Mouse (Mus musculus) kidney, postnatal 25 days (tissue): Measurements from ENCODE around the gene Stxbp4.

ENCODE experiments used
- DNase-seq, 2 experiments: peaks; one replicate each; pipeline ENCODE4 v3.0.0; 2021; ENCODE audit warnings: mixed read lengths in 2 of 2

Stxbp4 gene

DNA sequence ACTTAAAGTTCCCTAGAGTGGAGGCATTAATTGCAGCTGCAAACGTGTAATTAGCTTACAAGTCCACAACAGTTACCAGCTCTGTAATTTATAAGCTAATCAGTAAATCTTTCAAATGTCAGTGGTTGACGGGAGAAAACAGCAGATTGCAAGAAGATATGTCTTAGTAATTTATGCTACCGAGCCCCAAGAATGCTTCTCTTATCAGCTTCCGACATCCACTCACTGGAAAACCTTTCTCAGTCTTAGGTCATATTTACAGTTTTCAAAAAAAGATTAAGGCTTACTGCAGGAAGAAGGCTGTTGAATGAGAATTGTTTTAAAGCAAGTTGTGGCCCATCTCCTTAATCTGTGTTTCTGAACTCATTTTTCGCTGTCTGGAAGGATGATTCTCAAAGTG, 83.9 kb downstream of the Stxbp4 start:
- DNase-seq: no peak

DNA sequence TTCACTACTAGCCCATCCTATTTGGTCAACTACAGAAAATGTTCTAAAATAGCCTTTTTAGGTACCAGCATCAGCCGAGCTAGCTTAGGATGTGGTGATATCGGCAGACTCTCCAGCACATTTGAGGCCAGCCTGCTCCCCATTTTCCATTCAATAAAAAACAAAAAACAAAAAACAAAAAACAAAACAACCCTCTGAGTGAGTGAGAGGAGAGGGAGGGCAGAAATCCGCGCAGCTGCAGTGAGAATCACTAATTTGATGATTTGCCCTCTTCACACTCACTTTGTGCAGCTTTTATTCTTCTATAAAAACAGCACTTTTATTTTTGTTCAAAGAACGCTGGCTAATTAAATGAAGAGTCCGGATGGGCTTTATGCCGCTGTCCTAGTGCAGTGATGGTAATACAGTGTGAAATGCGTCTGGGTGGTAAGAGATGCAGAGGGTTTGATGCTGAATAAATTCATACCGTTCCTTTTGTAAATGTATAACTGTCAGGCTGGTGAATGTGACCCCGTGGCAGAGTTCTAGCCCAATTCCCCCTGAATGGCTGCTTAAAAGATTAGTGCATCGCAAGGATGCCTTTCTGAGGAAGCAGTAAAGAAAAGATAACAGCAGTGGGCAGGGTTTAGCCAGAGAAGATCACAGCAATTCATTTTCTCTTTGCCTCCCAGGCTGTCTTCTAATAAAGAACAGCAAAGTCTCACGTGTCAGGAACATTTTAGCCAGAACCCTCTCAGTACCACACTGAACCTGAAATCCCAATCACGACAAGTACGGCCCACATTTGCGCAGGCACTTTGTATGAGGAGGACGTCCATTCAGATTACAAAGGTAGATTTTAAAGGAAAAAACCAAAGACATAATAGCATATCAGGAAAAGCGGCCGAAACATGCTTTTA, 85.3 kb downstream of the Stxbp4 start:
- no peak for DNase-seq

DNA sequence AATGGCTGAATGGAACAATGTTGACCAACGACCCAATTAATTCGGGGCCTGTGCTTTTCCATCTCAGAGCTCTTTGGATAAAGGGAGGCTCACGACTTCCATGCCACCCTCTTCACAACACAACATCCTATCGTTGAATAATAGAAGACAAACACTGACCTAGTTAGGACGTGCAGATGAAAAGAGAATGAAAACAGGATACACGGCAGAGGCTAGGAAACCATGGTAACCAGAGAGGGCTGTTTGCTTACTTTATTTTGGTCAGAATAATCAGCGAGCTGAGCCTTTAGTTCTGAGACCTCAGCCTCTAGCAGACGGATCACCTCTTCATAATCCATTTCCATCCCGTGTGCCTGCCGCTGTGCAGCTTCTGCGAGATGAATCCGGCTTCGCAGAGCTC, 89.3 kb downstream of the Stxbp4 start:
- no peak for DNase-seq

DNA sequence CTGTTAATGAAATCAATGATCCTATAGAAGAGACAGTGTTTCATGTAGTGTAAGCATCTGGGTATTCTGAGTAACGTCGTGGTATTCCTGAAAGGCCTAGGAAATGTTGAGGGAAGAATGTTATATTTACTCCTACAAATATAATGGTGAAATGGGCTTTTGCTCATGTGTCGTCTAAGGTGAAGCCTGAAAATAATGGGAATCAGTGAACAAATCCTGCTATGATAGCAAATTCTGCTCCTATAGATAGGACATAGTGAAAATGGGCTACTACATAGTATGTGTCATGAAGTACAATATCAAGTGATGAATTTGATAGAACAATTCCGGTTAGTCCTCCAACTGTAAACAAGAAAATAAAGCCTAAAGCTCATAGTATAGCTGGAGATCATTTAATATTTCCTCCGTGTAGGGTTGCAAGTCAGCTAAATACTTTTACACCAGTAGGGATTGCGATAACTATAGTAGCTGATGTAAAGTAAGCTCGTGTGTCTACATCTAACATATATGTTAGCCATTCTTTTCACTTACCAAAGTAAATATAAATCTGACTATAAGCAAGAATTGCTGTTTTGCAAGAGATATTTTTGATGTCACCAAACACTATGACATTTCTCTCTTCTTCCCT, 99.1 kb downstream of the Stxbp4 start:
- DNase-seq: no peak

DNA sequence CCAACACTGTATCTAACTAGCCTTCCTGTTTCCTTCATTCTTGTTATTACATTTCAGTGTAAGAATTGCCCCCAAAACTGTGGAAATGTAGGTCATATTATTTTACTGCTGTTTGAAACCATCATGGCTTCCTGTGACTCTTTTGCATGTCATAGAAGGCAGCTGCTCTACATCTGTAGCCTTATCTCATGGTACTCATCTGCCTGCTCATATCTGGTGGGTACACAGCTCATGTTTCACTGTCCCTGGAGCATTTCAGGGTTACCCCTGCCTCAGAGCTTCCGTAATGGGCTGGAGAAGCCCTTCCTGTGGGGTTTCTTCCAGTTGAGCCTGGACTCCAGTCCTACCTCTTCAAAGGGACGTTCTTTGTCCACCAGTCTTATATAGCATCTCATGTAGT, 112.6 kb downstream of the Stxbp4 start:
- no peak for DNase-seq

DNA sequence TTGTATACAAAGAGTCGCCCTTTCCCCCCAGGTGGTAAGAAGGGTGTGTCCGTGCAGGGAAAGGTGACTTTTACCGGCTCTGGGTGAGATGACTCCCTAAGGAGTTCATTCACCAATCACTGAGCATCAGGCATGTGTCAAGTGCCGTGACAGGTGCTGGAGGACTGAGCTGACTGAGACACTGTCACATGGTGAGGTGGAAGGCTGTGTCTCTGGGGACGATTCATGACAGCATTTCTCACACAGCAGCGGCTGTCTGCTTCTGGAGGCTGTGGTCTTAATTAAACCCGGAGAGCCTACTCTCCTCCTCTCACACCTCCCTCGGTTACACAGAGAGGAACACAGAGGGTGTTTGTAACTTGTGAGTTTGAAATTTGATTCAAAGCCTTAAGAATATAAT, 116.8 kb downstream of the Stxbp4 start:
- no peak for DNase-seq

DNA sequence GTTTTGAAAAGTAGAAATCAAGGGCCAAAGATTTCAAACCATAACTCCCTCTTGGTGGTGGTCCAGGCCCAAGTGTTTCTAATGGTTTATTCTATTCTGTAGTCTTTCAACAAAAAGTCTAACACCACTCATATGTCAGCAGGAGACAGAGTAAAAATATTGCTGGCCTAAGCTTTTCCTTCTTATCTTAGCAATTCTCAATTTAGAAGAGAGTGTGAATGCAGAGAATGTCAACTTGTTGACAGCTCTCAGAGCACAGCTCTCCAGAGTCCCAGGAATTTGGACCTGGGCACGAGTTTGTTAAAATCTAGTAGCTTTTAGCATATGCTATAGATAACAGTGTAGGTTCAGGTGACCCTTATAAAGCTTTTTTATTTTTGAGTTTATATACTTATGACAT, 120.1 kb downstream of the Stxbp4 start:
- no peak for DNase-seq

DNA sequence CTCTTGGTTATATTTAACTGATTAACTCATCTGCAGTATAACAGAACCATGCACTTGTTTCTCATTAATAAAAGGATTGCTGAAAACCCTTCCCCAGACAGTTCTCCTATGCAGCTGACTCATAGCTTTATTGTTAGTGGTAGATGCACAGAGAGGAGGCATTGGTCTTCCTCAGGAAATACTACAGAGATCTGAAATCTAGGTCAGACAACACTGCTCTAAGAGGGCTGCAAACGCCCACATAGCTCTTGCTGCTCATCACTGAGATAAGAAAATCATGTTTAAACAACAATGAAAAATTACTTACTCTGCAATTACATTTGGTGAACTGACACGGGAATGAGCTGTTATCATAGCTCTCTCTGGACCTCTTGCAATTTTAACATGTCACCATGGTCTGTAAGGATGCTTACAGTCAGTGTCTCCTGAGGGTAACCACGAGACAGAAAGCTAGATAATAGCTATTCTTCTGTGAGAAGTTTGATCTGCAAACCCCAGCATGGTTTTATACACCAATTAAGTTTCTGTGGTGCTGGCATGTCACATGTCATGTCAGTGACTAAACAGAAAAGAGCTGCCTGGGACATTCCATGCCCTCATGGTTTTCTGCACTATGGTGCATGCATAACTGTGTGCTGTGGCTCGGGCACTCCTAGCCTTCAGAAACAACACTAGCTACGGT, 125.2 kb downstream of the Stxbp4 start:
- no peak for DNase-seq

DNA sequence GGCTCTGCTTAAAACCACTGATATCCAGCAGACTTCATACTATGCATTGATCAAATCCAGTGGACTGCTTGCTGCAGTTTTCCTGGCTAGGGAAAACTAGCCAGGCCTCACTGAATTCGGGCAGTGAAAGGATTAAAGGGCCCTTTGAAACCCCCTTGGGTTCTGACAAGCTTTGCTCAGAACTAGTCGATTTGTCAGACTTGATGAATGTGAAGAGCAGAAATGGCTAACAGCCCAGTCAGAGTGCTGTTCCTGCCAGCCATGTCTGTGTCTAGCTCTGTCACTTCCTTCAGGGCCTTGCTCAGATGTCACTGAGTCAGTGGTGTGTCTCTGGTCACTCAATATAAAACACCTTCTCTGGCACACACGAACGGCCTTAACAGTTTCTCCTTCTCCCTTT, 136.0 kb downstream of the Stxbp4 start:
- no peak for DNase-seq

DNA sequence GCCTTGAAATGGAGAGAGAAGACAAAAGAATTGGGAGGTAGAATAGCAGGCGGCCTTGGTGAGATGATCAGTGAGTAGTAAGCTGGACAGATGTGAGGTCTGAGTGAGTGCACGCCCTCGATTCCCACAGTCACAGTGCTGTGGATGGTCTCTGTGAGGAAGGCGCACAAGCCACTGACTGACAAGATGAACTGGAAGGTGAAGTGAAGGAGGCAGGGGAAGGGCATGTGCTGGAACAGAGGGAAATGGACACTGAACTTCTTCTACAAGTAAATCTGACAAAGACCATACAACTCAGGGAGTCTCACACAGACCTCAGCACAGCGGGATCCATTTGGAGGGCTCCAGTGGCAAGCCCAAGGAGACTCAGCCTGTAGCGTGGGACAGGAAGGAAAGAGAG, 138.0 kb downstream of the Stxbp4 start:
- DNase-seq: no peak

DNA sequence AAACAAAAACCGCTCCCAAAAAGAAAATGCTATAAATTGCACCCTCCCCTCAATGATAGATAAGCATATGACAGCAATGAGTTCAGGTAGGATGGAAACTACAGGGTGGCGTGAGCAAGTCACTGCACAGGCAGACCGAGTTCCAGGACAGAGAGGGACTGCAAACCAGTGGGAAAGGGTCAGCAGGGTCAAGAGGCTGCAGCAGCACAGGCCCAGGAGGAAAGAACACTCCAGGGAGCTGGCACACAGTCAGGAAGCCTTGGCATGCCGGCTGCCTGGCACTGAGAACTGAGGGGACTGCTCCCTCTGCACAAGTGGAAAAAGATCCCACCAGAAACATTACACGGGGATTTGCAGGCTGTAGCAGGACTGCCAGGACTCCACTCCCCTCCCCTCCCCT, 139.4 kb downstream of the Stxbp4 start:
- DNase-seq: no peak

DNA sequence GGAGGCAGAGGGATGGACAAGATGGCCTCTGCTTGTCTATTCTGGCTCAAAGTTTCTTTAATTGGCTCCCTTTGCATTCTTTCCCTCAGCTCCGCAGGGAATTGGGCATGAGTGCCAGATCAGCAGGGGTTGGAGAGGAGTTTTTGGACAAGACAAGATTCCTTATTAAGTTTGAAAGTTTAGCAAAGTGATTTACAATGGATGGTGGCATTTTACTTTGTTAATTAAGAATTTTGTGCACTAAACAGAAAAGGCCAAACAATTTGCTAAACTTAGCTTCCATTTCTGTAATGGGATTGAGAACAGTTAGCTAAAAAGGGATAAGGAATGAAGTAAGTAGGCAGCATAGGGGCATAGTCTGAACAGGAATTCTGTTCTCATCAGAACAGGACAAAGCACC, 142.9 kb downstream of the Stxbp4 start:
- no peak for DNase-seq

DNA sequence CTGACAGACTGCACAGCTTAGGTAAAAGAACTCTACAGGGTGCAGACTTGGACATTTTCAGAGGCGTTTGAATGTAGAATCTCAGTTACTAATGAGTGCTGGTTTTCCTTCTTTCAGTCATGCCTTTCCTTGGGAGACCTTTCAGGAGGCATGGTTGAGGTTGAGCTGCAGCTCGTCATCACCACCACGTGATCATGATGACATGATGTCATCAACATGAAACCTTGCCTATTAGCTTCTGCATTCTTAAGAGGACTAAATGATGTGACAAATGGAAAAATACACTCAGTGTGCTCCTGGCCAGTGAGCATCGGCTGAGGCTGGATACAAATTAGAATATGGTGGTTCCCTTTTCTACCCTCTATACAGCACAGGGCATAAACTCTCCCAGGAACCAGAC, 145.4 kb downstream of the Stxbp4 start:
- DNase-seq: no peak

DNA sequence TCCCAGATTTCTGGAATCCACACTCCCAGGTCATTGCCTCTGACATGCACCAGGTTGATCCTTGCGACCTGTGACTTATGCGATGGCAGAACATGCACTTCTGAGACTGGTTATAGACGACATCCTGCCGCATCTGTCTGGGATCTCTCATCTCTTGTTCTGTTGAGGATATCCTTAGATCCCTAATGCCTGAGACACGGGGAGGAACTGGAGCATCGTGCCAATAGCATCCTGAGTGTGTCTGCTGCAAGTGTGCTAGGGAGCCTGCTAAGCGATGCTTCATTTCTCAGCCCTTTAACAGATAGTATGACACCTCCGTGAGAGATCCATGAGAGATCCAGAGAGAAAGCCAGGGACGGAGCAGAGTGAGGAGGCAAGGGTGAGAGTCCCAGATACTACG, 148.7 kb downstream of the Stxbp4 start:
- no peak for DNase-seq

DNA sequence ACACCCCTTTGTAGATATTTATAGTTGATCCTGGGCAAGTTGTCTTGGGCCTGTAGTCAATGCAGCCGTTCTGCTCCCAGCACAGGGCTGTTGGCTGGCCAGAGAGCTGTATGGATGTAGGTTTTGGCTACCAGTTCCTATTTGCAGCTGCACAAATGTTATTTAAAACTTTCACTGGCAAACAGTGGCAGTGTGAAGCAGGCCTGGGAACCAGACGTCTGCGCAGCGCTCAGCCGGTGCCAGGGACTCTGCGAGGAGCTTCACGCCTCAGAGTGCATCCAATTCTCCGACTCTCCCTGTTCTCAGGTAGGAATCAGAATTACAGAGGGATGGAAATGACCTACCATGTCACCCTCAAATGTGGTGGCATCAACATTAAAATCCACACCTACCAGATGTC, 150.2 kb downstream of the Stxbp4 start:
- DNase-seq: no peak

DNA sequence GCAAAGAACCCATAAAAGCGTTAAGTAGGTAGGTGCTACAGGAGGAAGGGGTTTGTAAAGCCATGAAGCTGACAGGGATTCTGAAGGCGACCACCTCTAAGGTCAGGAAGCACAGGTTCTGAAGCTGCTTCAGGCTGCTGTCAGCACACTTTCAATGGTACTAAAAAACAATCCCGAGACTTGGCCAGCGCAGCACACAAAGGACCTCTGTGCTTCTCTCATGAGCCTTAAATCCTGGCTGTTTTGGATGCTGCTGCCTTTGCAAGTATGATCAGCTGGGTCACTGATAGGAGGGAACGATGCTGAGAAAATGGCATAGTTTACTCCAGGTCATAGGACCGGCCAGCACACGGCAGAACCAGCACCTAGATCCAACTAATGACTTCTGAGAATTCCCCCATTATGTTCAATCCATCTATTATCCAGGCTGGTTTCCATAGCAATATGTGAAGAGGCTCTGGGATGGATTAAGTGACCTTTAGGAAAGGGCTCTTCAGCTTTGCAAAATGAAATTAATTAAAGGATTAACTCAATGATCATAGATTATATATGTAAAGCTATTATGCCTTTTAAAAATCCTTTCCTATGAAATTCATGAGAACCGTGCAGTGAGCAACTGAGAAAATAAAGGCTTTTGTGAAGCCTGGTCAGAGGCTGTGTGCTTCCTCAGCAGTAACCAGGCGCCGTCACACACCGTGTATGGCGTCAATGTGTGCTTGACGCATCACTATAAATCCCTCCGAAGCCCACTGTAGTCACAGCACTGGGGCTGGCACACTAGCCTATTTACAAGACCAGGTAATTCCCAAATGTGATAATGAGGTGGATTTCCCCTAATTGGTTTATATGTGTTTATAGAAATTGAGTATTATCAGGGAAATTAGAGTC, 152.9 kb downstream of the Stxbp4 start:
- DNase-seq: no peak

DNA sequence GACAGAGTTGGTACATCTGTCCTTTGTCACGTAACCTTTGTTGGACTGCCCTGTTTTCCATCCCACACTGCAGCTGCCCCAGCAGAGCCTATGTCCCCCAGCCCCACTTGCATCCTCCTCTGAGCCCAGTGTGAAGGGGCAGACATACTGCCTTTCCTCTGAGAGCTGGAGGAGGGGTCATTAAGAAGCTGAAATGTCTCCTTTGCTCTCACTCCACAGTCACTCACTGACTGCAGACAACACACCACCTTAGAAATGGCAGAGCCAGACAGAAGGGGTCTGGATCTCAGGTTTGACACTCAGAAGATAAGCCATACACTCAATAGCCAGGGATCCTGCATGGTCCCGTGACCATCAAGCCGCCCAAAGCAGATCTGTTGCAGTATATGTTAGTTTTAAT, 154.1 kb downstream of the Stxbp4 start:
- DNase-seq: no peak

DNA sequence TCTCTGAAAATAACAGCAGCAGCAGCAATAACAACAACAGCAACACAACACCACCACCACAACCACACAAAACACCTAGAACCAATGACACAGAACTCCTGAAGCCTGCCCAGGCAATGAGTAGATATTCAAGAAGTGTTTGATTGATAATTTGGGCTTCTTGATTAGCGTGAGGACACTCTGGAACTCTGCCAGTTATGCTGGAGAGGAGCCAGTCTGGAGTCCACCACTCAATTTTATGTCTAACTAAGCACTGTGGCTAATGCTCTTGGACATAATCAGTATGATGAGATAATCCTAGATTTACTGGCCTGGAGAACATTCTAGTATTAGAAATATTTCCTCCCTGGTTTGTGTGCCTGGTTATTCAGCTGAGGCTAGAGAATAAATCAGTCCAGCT, 156.1 kb downstream of the Stxbp4 start:
- no peak for DNase-seq

DNA sequence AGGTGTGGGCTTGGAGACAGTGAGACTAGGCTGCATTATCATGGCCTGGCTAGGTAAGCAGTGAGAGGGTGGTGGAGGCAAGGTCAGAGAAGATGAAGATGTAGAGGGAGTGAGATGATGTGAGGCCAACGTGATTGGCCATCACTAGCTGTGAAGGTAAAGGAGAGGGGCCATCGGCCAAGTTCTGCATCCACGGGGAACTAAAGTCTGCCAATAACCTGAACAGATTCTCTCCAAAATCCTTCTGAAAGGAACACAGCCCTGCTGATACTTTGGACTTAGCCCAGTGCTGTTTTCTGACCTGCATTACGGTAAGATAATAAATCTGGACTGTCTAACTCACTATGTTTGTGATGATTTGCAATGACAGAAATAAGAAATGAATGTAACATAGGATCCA, 167.6 kb downstream of the Stxbp4 start:
- no peak for DNase-seq

DNA sequence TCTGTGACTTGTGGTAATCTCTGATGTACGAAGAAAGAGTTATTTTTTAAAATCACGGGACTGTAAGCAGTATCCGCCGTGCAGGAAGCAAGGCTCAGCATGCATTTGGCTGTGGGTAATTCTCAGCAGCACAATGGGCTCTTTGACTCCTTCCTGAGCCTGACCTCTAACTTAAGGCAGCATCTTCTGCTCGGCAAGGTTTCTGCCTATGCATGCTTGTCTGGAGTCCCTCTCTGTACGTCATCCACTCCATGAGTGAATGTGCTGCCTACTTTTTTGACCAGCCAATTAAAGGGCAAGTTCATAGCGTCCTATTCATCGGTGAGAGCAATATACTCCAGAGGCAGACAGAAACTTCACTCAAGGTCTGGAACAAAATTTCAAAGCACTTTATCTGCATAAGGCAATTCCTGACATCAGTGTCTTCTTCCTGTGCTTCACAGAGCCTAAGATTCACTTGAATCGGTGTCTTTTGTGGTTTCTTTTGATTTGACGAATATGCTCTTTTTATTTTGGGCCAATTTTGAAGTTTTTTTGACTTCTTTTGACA, 173.8 kb downstream of the Stxbp4 start:
- DNase-seq: no peak

DNA sequence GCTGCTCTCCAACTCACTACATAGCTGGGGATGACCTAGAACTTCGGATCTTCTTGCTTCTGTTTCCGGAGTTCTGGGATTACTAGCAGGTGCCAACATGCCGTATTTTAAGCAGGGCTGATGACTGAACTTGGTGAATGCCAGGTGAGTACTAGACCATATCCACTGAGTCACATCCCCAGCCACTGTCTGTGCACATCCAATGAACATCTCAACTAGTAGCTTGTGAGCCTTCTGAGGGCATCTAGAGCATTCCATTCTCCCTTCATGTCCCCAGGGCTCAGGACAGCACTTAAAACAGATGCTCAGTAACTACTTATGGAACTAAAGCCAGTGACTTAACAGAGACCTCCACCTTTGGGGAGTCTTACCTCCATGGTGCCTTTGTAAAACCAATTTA, 177.4 kb downstream of the Stxbp4 start:
- no peak for DNase-seq

DNA sequence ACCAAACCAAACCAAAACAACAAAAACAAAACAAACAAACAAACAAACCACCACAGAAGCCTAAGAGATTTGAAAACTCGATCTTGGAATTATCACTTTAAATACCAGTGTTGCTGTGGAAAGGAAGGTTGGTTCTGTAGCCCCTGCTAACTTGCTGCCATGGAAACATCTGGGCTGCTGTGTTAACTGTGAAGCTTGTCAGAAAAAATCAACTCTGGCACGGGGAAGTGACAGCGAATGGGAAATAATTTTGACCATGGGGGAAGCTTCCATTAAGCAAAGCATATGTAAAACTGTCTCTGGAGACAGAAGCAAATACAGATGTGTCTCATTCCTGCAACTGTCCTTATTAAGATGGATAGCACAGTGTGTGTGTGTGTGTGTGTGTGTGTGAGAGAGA, 185.8 kb downstream of the Stxbp4 start:
- DNase-seq: no peak

DNA sequence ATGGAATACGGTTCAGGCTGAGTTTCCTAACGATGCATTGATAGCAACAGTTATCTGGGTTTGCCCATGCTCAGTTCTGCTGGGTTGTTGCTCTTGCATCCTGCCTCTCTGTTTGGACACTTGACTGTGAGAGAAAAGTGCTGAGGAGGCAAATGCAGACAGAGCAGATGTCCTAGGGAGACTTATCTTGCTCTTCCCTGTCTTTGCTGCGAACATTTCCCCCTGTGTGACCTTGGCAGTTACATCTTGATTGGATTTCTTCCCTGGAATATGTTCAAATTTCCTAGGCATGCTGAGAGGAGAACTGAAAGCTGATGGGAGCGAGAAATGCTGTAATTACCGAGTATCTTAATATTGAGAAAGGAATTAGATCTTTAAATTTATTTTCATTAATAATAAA, 186.4 kb downstream of the Stxbp4 start:
- DNase-seq: no peak
